Comparison of ENCODE assay signal across 9 mouse cellular contexts in the genomic region with DNA sequence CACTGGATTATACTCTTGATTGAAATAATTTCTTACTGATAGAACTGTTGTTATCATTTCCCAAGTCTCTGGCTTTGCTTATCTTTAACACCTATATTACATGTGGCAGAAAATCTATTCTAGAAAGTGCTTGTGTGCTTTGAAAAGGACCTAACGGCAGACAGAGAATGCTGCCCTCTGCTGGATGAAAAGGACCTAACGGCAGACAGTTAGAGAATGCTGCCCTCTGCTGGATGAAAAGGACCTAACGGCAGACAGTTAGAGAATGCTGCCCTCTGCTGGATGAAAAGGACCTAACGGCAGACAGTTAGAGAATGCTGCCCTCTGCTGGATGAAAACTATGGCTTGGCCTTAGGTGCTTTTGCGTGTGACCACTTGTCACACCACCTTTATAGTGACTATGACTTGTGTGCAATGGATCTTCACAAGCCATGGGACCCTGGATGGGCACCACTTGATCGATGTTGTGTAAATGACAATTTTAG. TPM values are rescaled to one million over a fixed set of nuclear protein-coding genes. Genes with fewer than 3 reads are reported as not detected.
A peak's percentile ranks its signal among the peaks of the same experiment; 100 is the strongest.
DNase-seq lines count a peak whose midpoint lies in the region; ATAC-seq and TF ChIP-seq lines count a peak whose summit lies in the region.
"Not testable (repeated sequence)": the region's sequence is repeated elsewhere in the genome, so short reads cannot be mapped to it uniquely, and the experiment has no call there.
"Had no signal": no experiment of that assay in that cellular context is flagged by ENCODE, and none has a peak within 500 bp of the region (broad histone marks: within the 10 kb centered on the region; RNA-seq: fewer than 3 reads in every experiment).

No protein-coding gene starts in this region.

- ATAC-seq in forebrain, embryonic 12.5 days (ENCODE audit: low FRiP score), result peak; percentile 74
- ATAC-seq in hematopoietic stem cell, adult 5-6 weeks (replicated peaks in 1 of 2; ENCODE audit: insufficient read depth in 1 of 2, low FRiP score in 2 of 2, low TSS enrichment in 1 of 2, low read depth in 1 of 2, poor library complexity in 2 of 2, severe bottlenecking in 2 of 2), result peak; percentile 92 to 97
- peak; percentile 48; the same call in 1 of the 2 replicates for ATAC-seq in lung, postnatal 0 days

- H3K27ac ChIP-seq in forebrain, embryonic 12.5 days; lung, postnatal 0 days (ENCODE audit: low read length): not testable (repeated sequence)

- not testable (repeated sequence) for H3K4me2 ChIP-seq in forebrain, embryonic 12.5 days; lung, postnatal 0 days (replicated peaks; ENCODE audit: low read depth, low read length)

- WGBS in forebrain, embryonic 12.5 days, result 59% methylated on average over 6 of the region's 6 CpGs
- WGBS in lung, postnatal 0 days, result 38% methylated on average over 6 of the region's 6 CpGs

- not testable (repeated sequence) for H3K36me3 ChIP-seq in forebrain, embryonic 12.5 days (replicated peaks); lung, postnatal 0 days (ENCODE audit: insufficient read depth, low read length)

- peak; percentile 39 to 43 for DNase-seq in CD8-positive naive resting alpha-beta T cell, adult 2 months (ENCODE audit: low read depth in 2 of 2, low spot score in 2 of 2)
- peak; percentile 88 for DNase-seq in brain, adult 2 months (ENCODE audit: low read depth, low spot score)
- peak; percentile 40 to 80 for DNase-seq in layer of hippocampus, adult 8-10 months (ENCODE audit: low spot score in 2 of 2)
- peak; percentile 69 for DNase-seq in lung, postnatal 0 days (ENCODE audit: low spot score)
- DNase-seq in ovary, postnatal 14 days (ENCODE audit: low spot score), result peak; percentile 63
- DNase-seq in testis, postnatal 14 days (ENCODE audit: low spot score), result peak; percentile 32

- TF ChIP-seq CTCF in lung, postnatal 0 days (IDR thresholded peaks at IDR 0.05), result not testable (repeated sequence)

- H3K9me3 ChIP-seq in forebrain, embryonic 12.5 days; lung, postnatal 0 days (ENCODE audit: low read length): not testable (repeated sequence)

- H3K4me1 ChIP-seq in forebrain, embryonic 12.5 days; lung, postnatal 0 days (ENCODE audit: insufficient read depth, low read depth, low read length): not testable (repeated sequence)

- H3K9ac ChIP-seq in forebrain, embryonic 12.5 days; lung, postnatal 0 days (replicated peaks; ENCODE audit: low read depth): not testable (repeated sequence)

- not testable (repeated sequence) for TF ChIP-seq EP300 in lung, postnatal 0 days (IDR thresholded peaks at IDR 0.05)

- H3K27me3 ChIP-seq in forebrain, embryonic 12.5 days; lung, postnatal 0 days (replicated peaks; ENCODE audit: insufficient read depth, low read length): not testable (repeated sequence)

- H3K4me3 ChIP-seq in forebrain, embryonic 12.5 days (replicated peaks); lung, postnatal 0 days (ENCODE audit: low read depth, low read length): not testable (repeated sequence)

RNA-seq across cellular contexts. Expression of a gene that starts 11.6 kb away (rescaled TPM):
- 0.09 TPM in 1 of 2 replicates, not detected in the other for polyA plus RNA-seq in forebrain, embryonic 12.5 days (2016; fragmentation: Nextera tagmentation; extraction: Ambion mirVana)
- 3.2 and 4.8 TPM in 2 replicates for total RNA-seq in hematopoietic stem cell, adult 5-6 weeks (2017)
- total RNA-seq in layer of hippocampus, adult 8-10 months (2022), result not detected
- 0.45 and 0.55 TPM in 2 replicates for polyA plus RNA-seq in lung, postnatal 0 days (2015; fragmentation: Nextera tagmentation; extraction: Ambion mirVana)
- polyA plus RNA-seq: heart, embryonic 14.5 days had no signal

RNA-seq across cellular contexts. Expression of a gene that starts 26.2 kb away (rescaled TPM):
- polyA plus RNA-seq in forebrain, embryonic 12.5 days (2016; fragmentation: Nextera tagmentation; extraction: Ambion mirVana), result 103 and 106 TPM in 2 replicates
- 60.7 and 68.9 TPM in 2 replicates for total RNA-seq in hematopoietic stem cell, adult 5-6 weeks (2017)
- total RNA-seq in layer of hippocampus, adult 8-10 months (2022), result 100 to 1,000 TPM; 223 to 254 (median 243) TPM
- 103 and 137 TPM in 2 replicates for polyA plus RNA-seq in lung, postnatal 0 days (2015; fragmentation: Nextera tagmentation; extraction: Ambion mirVana)

Comparison
In these comparisons a context has a peak if more than half of its experiments do, and no peak if none do; other contexts are left out.
1. DNase-seq: peak in every context shown above with its lines; median percentile 88 in brain, adult 2 months; 69 in lung, postnatal 0 days; 63 in ovary, postnatal 14 days; 60 in layer of hippocampus, adult 8-10 months; 41 in CD8-positive naive resting alpha-beta T cell, adult 2 months; 32 in testis, postnatal 14 days.